Mouse (Mus musculus) gastrocnemius, adult 2 months (tissue): ENCODE results near the gene Rhot2. TPM values are rescaled to one million over a fixed set of nuclear protein-coding genes. Genes with fewer than 3 reads are reported as not detected.
"Not testable (repeated sequence)": the region's sequence is repeated elsewhere in the genome, so short reads cannot be mapped to it uniquely, and the experiment has no call there.

Experiments used
- DNase-seq: peaks from one replicate; pipeline ENCODE4 v3.0.0; 2022
- H3K27ac ChIP-seq: fragments of 200-600 bp; 2 replicates; pipeline ENCODE4 v1.8.1; 2022; ENCODE audit warnings: mild to moderate bottlenecking
- H3K4me3 ChIP-seq: fragments of 200-600 bp; 2 replicates; pipeline ENCODE4 v1.8.1; 2022; ENCODE audit warnings: mild to moderate bottlenecking, moderate library complexity
- CTCF ChIP-seq: fragments of 200-600 bp; IDR thresholded peaks from 2 replicates; pipeline ENCODE4 v1.8.1; 2022; ENCODE audit warnings: antibody characterized with exemption, mild to moderate bottlenecking, moderate library complexity
- intact Hi-C: fragments of 180-260 bp; cut with DNase I; formaldehyde crosslinking; loops from one replicate; pipeline ENCODE4 v1.15.1; 2025
- total RNA-seq, 2 experiments: library from RNA; stranded (reverse); gene quantifications; 2 replicates each; pipeline ENCODE4 v1.2.3; 2021

Rhot2 gene
- total RNA-seq, 2 experiments from 2014 or later: 58.1 to 89.3 TPM

GRCm38 (mm10) chr17:25813471-25813870, 31.2 kb downstream of the Rhot2 start:
- intact Hi-C loops: no loop called here
- TF ChIP-seq CTCF: peak; percentile 54
- no peak overlapping the region for H3K27ac ChIP-seq
- H3K4me3 ChIP-seq: no peak overlapping the region
- peak; percentile 84 for DNase-seq

GRCm38 (mm10) chr17:25810890-25811289, 33.8 kb downstream of the Rhot2 start:
- Histone ChIP-seq H3K27ac (no peak overlapping the region), H3K4me3 (no peak overlapping the region)
- intact Hi-C loops: no loop called here
- no peak for DNase-seq
- no peak for TF ChIP-seq CTCF

GRCm38 (mm10) chr17:25809606-25810340, 34.9 kb downstream of the Rhot2 start:
- Histone ChIP-seq H3K4me3 (peak overlapping the region; percentile 82), H3K27ac (peak overlapping the region; percentile 24; the same call in 1 of the 2 replicates)
- no peak for TF ChIP-seq CTCF
- intact Hi-C loops: no loop called here
- no peak for DNase-seq

GRCm38 (mm10) chr17:25808789-25809605, 35.7 kb downstream of the Rhot2 start, which contains the start of gene Fbxl16:
TSS of gene Fbxl16 (plus strand) at chr17:25809085.
- peak within 1 kb of the TSS; percentile 24; the same call in 1 of the 2 replicates for H3K27ac ChIP-seq
- TF ChIP-seq CTCF: peak; percentile 51
- peak; percentile 83 for DNase-seq
- H3K4me3 ChIP-seq: peak within 1 kb of the TSS; percentile 82
- intact Hi-C loops: no loop called here

GRCm38 (mm10) chr17:25808028-25808427, 36.6 kb downstream of the Rhot2 start:
- no peak overlapping the region for H3K27ac ChIP-seq
- intact Hi-C loops: no loop called here
- DNase-seq: no peak
- peak overlapping the region; percentile 82; the same call in 1 of the 2 replicates for H3K4me3 ChIP-seq
- TF ChIP-seq CTCF: no peak

GRCm38 (mm10) chr17:25807452-25807851, 37.2 kb downstream of the Rhot2 start:
- intact Hi-C loops, DNase-seq, H3K27ac ChIP-seq, H3K4me3 ChIP-seq: not testable (repeated sequence)

- Histone ChIP-seq H3K4me3 (no peak overlapping the region), H3K27ac (no peak overlapping the region)
- no peak for TF ChIP-seq CTCF
- intact Hi-C loops: no loop called here
- no peak for DNase-seq
Observed at GRCm38 (mm10) chr17:25806507-25806906, 38.1 kb downstream of the Rhot2 start.

GRCm38 (mm10) chr17:25802825-25803517, 41.7 kb downstream of the Rhot2 start:
- DNase-seq: peak; percentile 65

GRCm38 (mm10) chr17:25801029-25801428, 43.6 kb downstream of the Rhot2 start:
- H3K4me3 ChIP-seq: no peak overlapping the region
- peak; percentile 68 for DNase-seq
- no peak overlapping the region for H3K27ac ChIP-seq
- intact Hi-C loops: loop anchor here (1.0 to 2.0 kb wide), 2 partner anchors 28 to 68 kb away; partner anchors contain the start of gene Narfl
- TF ChIP-seq CTCF: peak; percentile 97

More at GRCm38 (mm10) chr17:25802825-25803517, 41.7 kb downstream of the Rhot2 start:
- Histone ChIP-seq H3K4me3 (no peak overlapping the region), H3K27ac (no peak overlapping the region)
- TF ChIP-seq CTCF: no peak
- intact Hi-C loops: no loop called here

GRCm38 (mm10) chr17:25796951-25797369, 47.7 kb downstream of the Rhot2 start, which contains the start of gene Metrn:
TSS of gene Metrn (minus strand) at chr17:25797136.
- Histone ChIP-seq H3K4me3 (peak within 1 kb of the TSS; percentile 83), H3K27ac (peak within 1 kb of the TSS; percentile 87)
- intact Hi-C loops: loop anchor here (10.0 kb wide), 1 partner anchor 222 kb away; the partner anchor contains the start of genes Lmf1 and Sox8
- no peak for TF ChIP-seq CTCF
- DNase-seq: peak; percentile 93

GRCm38 (mm10) chr17:25796211-25796771, 48.4 kb downstream of the Rhot2 start:
- peak overlapping the region; percentile 83 for H3K4me3 ChIP-seq
- intact Hi-C loops: loop anchor here (10.0 kb wide), 1 partner anchor 221 kb away; the partner anchor contains the start of genes Lmf1 and Sox8
- TF ChIP-seq CTCF: peak; percentile 3; the same call in 1 of the 2 replicates
- peak; percentile 85 for DNase-seq
- peak overlapping the region; percentile 87 for H3K27ac ChIP-seq
